Mouse (Mus musculus) induced T-regulatory cell, adult 2 months (primary cell): ENCODE results near the gene Sprtn.

Source experiments
- DNase-seq: peaks from one replicate; pipeline ENCODE4 v3.0.0-alpha.2; 2012; ENCODE audit warnings: low read depth

The Sprtn gene

GRCm38 (mm10) chr8:124944406-124944805 is 46.7 kb downstream of the Sprtn start:
- no peak for DNase-seq

GRCm38 (mm10) chr8:124947865-124948732 is 50.4 kb downstream of the Sprtn start:
- peak; percentile 63 for DNase-seq

GRCm38 (mm10) chr8:124948733-124949111 is 51.0 kb downstream of the Sprtn start:
- peak; percentile 45 for DNase-seq

GRCm38 (mm10) chr8:124949209-124950068 is 51.8 kb downstream of the Sprtn start, which contains the start of gene Egln1:
Gene Egln1, minus strand, starts transcription at chr8:124949324.
- DNase-seq, result peak; percentile 86

- no peak for DNase-seq
Observed at GRCm38 (mm10) chr8:124950069-124950456, 52.4 kb downstream of the Sprtn start.

- no peak for DNase-seq
Observed at GRCm38 (mm10) chr8:124950865-124951264, 53.2 kb downstream of the Sprtn start.

- no peak for DNase-seq
Observed at GRCm38 (mm10) chr8:124953188-124953587, 55.5 kb downstream of the Sprtn start.

GRCm38 (mm10) chr8:124954572-124955082 is 56.9 kb downstream of the Sprtn start:
- no peak for DNase-seq
